Mouse (Mus musculus) heart, embryonic 16.5 days (tissue): ENCODE results near the gene Ciao2b. TPM values are rescaled to one million over a fixed set of nuclear protein-coding genes. Genes with fewer than 3 reads are reported as not detected.

Source experiments
- ATAC-seq: fragments of 200-750 bp; cut with Nextera tagmentation; replicated peaks from 2 replicates; pipeline ENCODE4 v1.8.0; 2017; ENCODE audit warnings: moderate number of reproducible peaks; ENCODE audit not compliant: insufficient read depth, low FRiP score; ENCODE audit errors: extremely low read depth
- H3K27ac ChIP-seq: fragments of 300-500 bp; sonication (generic); 2 replicates; pipeline ENCODE4 v1.5.1; 2014; ENCODE audit warnings: mild to moderate bottlenecking, low read length, control low read depth, moderate library complexity
- H3K27me3 ChIP-seq: fragments of 300-500 bp; sonication (generic); 2 replicates; pipeline ENCODE4 v1.6.1; 2014; ENCODE audit warnings: low read length, mixed read lengths; ENCODE audit not compliant: control insufficient read depth, insufficient read depth
- H3K36me3 ChIP-seq: fragments of 300-500 bp; sonication (generic); 2 replicates; pipeline ENCODE4 v1.6.1; 2014; ENCODE audit not compliant: control insufficient read depth, insufficient read depth
- H3K4me1 ChIP-seq: fragments of 300-500 bp; sonication (generic); 2 replicates; pipeline ENCODE4 v1.6.1; 2014; ENCODE audit warnings: low read length, mixed read lengths; ENCODE audit not compliant: control insufficient read depth, insufficient read depth
- H3K4me2 ChIP-seq: fragments of 300-500 bp; sonication (generic); 2 replicates; pipeline ENCODE4 v1.6.1; 2014; ENCODE audit warnings: low read depth, mild to moderate bottlenecking, control low read depth, low read length
- H3K4me3 ChIP-seq: fragments of 300-500 bp; sonication (generic); 2 replicates; pipeline ENCODE4 v1.5.1; 2014; ENCODE audit warnings: mild to moderate bottlenecking, control low read depth, low read length
- H3K9ac ChIP-seq: fragments of 300-500 bp; sonication (generic); 2 replicates; pipeline ENCODE4 v1.6.1; 2014; ENCODE audit warnings: low read length, control low read depth
- H3K9me3 ChIP-seq: fragments of 300-500 bp; sonication (generic); replicated peaks from 2 replicates; pipeline ENCODE4 v1.6.1; 2016; ENCODE audit warnings: low read length; ENCODE audit not compliant: control insufficient read depth
- WGBS: fragments of 180-500 bp; shearing (Covaris S2); extraction: QIAGEN DNeasy Blood & Tissue Kit; methylation state at CpG from one replicate; pipeline ENCODE4 v1.1.7; 2014; 5-methylcytosine and 5-hydroxymethylcytosine counted together
- polyA plus RNA-seq: library from polyadenylated mRNA; unstranded; fragments of >200 nt; fragmentation: Nextera tagmentation; extraction: Ambion mirVana; gene quantifications from 2 replicates; pipeline ENCODE4 v1.2.1, GENCODE M21; 2015

The Ciao2b gene
- polyA plus RNA-seq, 1 experiment from 2014 or later = 171 TPM

- Histone ChIP-seq H3K4me1 (peaks cover 68% of the 10 kb centered on the region), H3K9me3 (no peaks in the 10 kb centered on the region), H3K36me3 (no peaks in the 10 kb centered on the region), H3K4me2 (peak overlapping the region; percentile 37; the same call in 1 of the 2 replicates), H3K9ac (peak overlapping the region; percentile 64), H3K27ac (peak overlapping the region; percentile 99), H3K4me3 (no peak overlapping the region), H3K27me3 (no peaks in the 10 kb centered on the region)
- peak; percentile 16 for ATAC-seq
- WGBS = 14% methylated on average over 6 of the region's 6 CpGs
These were observed 35.4 kb downstream of the Ciao2b start for GRCm38 (mm10) chr8:104606329-104606728.

DNA sequence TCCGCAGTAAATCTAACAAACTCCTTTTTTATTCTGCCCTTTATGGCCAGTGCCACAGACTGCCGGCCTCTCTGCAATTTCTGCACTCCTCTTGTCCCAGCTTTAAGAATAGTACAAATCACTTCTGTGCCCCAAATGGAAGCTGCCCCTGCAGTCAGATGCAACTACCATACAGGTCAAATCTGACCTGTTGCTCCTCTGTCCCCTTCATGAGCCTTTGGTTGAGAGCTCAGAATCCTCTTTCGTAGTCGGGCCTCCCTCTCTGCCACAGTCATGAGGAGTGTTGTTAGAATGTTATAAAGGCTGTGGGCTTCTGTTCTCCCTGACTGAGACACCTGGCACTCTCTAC lies 38.5 kb downstream of the Ciao2b start:
- Histone ChIP-seq H3K36me3 (no peaks in the 10 kb centered on the region), H3K9ac (peak overlapping the region; percentile 42), H3K27me3 (no peaks in the 10 kb centered on the region), H3K4me3 (no peak overlapping the region), H3K27ac (peak overlapping the region; percentile 87), H3K4me2 (peak overlapping the region; percentile 34; the same call in 1 of the 2 replicates), H3K9me3 (no peaks in the 10 kb centered on the region), H3K4me1 (peaks cover 52% of the 10 kb centered on the region)
- WGBS = 29% methylated on average over 4 of the region's 4 CpGs
- ATAC-seq = no peak

DNA sequence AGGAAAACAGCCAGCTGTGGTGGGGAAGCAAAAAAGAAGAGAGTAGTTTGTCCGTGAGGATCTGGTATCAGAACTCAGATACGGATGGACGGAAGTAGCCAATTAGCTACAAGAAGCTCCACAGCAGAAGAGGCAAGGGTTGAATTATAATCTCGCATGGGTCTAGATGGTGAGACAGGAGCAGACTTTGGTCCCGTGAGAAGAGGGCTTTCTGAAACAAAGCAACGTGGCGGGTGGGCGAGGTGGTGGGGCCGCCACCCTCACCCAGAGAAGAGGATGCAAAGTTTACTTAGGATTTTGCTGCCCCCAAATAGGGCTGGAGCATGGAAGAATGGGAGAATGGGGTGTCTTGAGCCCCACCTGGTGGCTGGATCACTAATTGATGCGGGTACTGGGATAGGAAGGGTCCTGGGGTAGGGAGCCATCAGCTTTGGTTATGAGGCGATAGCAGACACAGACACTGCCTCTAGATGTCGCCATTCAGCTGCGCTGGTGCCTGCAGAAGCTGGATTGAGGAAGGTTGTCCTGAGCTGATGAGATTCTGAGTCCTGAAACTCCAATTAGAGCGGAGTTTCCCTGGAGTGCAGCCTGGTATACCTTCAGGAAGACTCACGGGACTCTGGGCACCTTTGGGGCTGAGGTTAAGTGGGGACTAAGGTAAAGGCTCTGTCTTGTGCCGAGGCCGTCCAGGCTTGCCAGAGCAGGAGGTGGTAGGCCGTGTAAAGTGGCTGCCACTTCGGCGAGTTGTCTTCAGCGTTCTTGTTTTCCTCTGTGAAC lies 39.1 kb downstream of the Ciao2b start:
- Histone ChIP-seq H3K4me3 (peak overlapping the region; percentile 45), H3K4me1 (peaks cover 48% of the 10 kb centered on the region), H3K27ac (peak overlapping the region; percentile 87), H3K36me3 (no peaks in the 10 kb centered on the region), H3K4me2 (peak overlapping the region; percentile 73), H3K9ac (peak overlapping the region; percentile 65), H3K9me3 (no peaks in the 10 kb centered on the region), H3K27me3 (no peaks in the 10 kb centered on the region)
- ATAC-seq = peak; percentile 83
- WGBS = 15% methylated on average over 21 of the region's 21 CpGs

DNA sequence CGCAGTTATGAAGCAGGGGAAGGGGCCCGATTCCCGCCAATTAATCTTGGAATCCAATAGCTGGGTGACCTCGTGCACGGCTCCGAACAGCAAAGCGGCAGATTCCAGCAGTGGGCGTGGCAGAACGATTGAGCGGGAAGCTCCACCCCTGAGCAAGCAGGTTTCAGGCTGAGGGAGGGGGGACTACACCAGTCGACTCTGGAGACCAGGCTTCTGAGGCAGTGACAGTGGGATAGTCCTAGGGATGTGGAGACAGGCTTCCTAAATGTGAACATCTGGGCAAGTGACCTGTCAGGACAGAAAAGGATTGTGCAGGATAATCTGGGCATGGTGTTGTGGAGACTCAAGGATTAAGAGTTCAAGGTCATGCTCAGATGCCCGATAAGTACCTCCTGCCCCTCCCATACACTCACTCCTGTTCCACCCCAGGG lies 39.8 kb downstream of the Ciao2b start:
- peak overlapping the region; percentile 45 for H3K4me3 ChIP-seq
- H3K9me3 ChIP-seq = no peaks in the 10 kb centered on the region
- peak overlapping the region; percentile 57 for H3K27ac ChIP-seq
- peak overlapping the region; percentile 73 for H3K4me2 ChIP-seq
- ATAC-seq = 0 out of 2 replicates have a peak, but pooled peaks have one; percentile 12
- peak overlapping the region; percentile 65 for H3K9ac ChIP-seq
- peaks cover 41% of the 10 kb centered on the region for H3K4me1 ChIP-seq
- WGBS = under 1% methylated on average over 12 of the region's 12 CpGs
- H3K36me3 ChIP-seq = no peaks in the 10 kb centered on the region
- H3K27me3 ChIP-seq = no peaks in the 10 kb centered on the region

- H3K9me3 ChIP-seq = no peaks in the 10 kb centered on the region
- H3K9ac ChIP-seq = peak overlapping the region; percentile 33; the same call in 1 of the 2 replicates
- H3K27me3 ChIP-seq = no peaks in the 10 kb centered on the region
- no peak overlapping the region for H3K27ac ChIP-seq
- H3K36me3 ChIP-seq = no peaks in the 10 kb centered on the region
- peaks cover 36% of the 10 kb centered on the region for H3K4me1 ChIP-seq
- H3K4me2 ChIP-seq = peak overlapping the region; percentile 73
- no peak for ATAC-seq
- WGBS = 33% methylated on average over 7 of the region's 7 CpGs
- 0 out of 2 replicates have a peak overlapping the region, but pooled peaks have one; percentile 45 for H3K4me3 ChIP-seq
These were observed 40.4 kb downstream of the Ciao2b start for GRCm38 (mm10) chr8:104601386-104601785.

GRCm38 (mm10) chr8:104598496-104598895 lies 43.3 kb downstream of the Ciao2b start:
- no peak for ATAC-seq
- WGBS = 39% methylated on average over 6 of the region's 6 CpGs
- H3K9me3 ChIP-seq = no peaks in the 10 kb centered on the region

DNA sequence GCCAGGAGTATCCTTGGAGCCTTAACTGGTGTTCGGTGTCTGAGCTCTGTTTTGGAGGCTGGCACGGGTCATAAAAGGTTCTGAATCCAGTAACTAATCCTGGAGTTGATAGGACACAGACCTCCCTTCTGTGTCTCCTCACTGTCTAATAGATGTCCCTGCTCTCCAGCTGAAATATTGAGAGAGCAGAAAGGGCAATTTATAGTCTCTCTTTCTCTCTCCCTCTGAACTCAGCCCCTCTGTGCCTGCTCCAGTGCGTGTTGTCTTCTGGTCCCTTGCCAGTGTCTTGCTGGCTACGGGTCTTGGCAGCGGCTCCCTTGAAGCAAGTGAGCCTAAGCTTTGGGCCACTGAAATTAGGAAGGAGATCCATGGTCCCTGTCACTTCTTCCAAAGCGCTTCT lies 44.1 kb downstream of the Ciao2b start:
- no peaks in the 10 kb centered on the region for H3K27me3 ChIP-seq
- peaks cover 14% of the 10 kb centered on the region for H3K4me1 ChIP-seq
- 67% methylated on average over 6 of the region's 6 CpGs for WGBS
- peaks cover 11% of the 10 kb centered on the region; the same call in 1 of the 2 replicates for H3K36me3 ChIP-seq
- H3K4me2 ChIP-seq = no peak overlapping the region
- H3K4me3 ChIP-seq = no peak overlapping the region
- no peak for ATAC-seq
- H3K27ac ChIP-seq = no peak overlapping the region
- no peak overlapping the region for H3K9ac ChIP-seq
- H3K9me3 ChIP-seq = no peaks in the 10 kb centered on the region

More at GRCm38 (mm10) chr8:104598496-104598895, 43.3 kb downstream of the Ciao2b start:
- H3K27me3 ChIP-seq = no peaks in the 10 kb centered on the region
- H3K4me2 ChIP-seq = no peak overlapping the region
- H3K4me3 ChIP-seq = no peak overlapping the region
- H3K4me1 ChIP-seq = peaks cover 20% of the 10 kb centered on the region
- H3K36me3 ChIP-seq = peaks cover 11% of the 10 kb centered on the region; the same call in 1 of the 2 replicates
- no peak overlapping the region for H3K9ac ChIP-seq
- H3K27ac ChIP-seq = no peak overlapping the region

- no peak for ATAC-seq
- no peak overlapping the region for H3K9ac ChIP-seq
These were observed 45.8 kb downstream of the Ciao2b start for GRCm38 (mm10) chr8:104595773-104596536.

More at GRCm38 (mm10) chr8:104595773-104596536, 45.8 kb downstream of the Ciao2b start:
- peaks cover 12% of the 10 kb centered on the region for H3K4me1 ChIP-seq
- no peaks in the 10 kb centered on the region for H3K27me3 ChIP-seq
- no peak overlapping the region for H3K4me2 ChIP-seq
- no peaks in the 10 kb centered on the region for H3K9me3 ChIP-seq
- H3K4me3 ChIP-seq = no peak overlapping the region
- whole genome bisulfite sequencing = 76% methylated on average over 21 of the region's 21 CpGs
- peaks cover 11% of the 10 kb centered on the region; the same call in 1 of the 2 replicates for H3K36me3 ChIP-seq
- no peak overlapping the region for H3K27ac ChIP-seq
